Mouse (Mus musculus) lung, adult 2 months (tissue): ENCODE results near the gene Scrg1.

Experiments used
- CTCF ChIP-seq: fragments of 200-500 bp; IDR thresholded peaks from 2 replicates; pipeline ENCODE4 v1.5.1; 2011; ENCODE audit warnings: mild to moderate bottlenecking, low read length, control low read depth; ENCODE audit not compliant: insufficient read depth
- POLR2A ChIP-seq: fragments of 200-500 bp; IDR thresholded peaks from 2 replicates; pipeline ENCODE4 v1.6.1; 2011; ENCODE audit warnings: low read depth, mild to moderate bottlenecking, control low read depth, low read length, borderline replicate concordance; ENCODE audit errors: extremely low read depth

DNA sequence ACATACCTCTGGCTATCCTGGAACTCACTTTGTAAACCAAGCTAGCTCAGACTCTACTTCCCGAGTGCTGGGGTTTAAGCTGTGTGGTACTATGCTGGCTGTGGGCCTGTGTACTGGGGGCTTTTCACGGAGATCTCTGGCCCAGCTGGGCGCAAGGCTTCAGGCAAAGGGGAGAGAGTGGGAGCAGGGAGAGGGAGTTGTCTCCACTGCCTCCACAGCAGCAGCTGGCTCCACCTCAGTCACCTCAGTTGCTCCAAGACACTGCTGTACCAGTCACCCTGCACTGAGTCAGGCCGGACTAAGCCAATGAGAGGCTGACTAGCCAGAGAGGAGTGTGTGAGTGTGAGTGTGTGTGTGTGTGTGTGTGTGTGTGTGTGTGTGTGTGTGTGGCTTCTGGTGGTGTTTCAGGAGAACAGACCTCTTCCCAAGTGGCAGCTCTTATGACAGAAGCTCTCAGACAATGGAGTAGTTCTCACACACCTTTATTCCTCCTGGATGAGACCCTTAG is 51.9 kb downstream of the Scrg1 start:
- TF ChIP-seq CTCF (no peak), POLR2A (no peak)
